Mouse (Mus musculus) heart, embryonic 14.5 days (tissue): ENCODE results near the gene Kntc1. TPM values are rescaled to one million over a fixed set of nuclear protein-coding genes. Genes with fewer than 3 reads are reported as not detected.

ENCODE experiments used
- ATAC-seq: fragments of 200-750 bp; cut with Nextera tagmentation; 2 replicates; pipeline ENCODE4 v1.8.0; 2017; ENCODE audit warnings: low read depth, moderate TSS enrichment; ENCODE audit not compliant: insufficient number of reproducible peaks, insufficient read depth, low FRiP score
- H3K27ac ChIP-seq, 2 experiments: fragments of 200-500 bp in 1 of 2; fragments of 300-500 bp in 1 of 2; sonication (generic) in 1 of 2; replicated peaks in 1 of 2; 2 replicates each; pipeline ENCODE4 v1.5.1; 2012 to 2014; ENCODE audit warnings: low read depth in 2 of 2, low read length in 2 of 2, control low read depth in 1 of 2, mild to moderate bottlenecking in 1 of 2, mixed read lengths in 1 of 2; ENCODE audit not compliant: control insufficient read depth in 1 of 2, insufficient read depth in 1 of 2
- H3K27me3 ChIP-seq: fragments of 300-500 bp; sonication (generic); 2 replicates; pipeline ENCODE4 v1.6.1; 2014; ENCODE audit warnings: mild to moderate bottlenecking, low read length, control low read depth; ENCODE audit not compliant: control insufficient read depth, insufficient read depth
- H3K36me3 ChIP-seq: fragments of 300-500 bp; sonication (generic); 2 replicates; pipeline ENCODE4 v1.6.1; 2014; ENCODE audit warnings: mild to moderate bottlenecking, control low read depth, low read length, mixed read lengths; ENCODE audit not compliant: control insufficient read depth, insufficient read depth
- H3K4me1 ChIP-seq, 2 experiments: fragments of 200-500 bp in 1 of 2; fragments of 300-500 bp in 1 of 2; sonication (generic) in 1 of 2; 2 replicates each; pipeline ENCODE4 v1.6.1; 2012 to 2014; ENCODE audit warnings: low read length in 2 of 2, control low read depth in 1 of 2, mixed read lengths in 1 of 2; ENCODE audit not compliant: control insufficient read depth in 2 of 2, insufficient read depth in 2 of 2
- H3K4me2 ChIP-seq: fragments of 300-500 bp; sonication (generic); 2 replicates; pipeline ENCODE4 v1.6.1; 2014; ENCODE audit warnings: mild to moderate bottlenecking, low read length
- H3K4me3 ChIP-seq, 2 experiments: fragments of 200-500 bp in 1 of 2; fragments of 300-500 bp in 1 of 2; sonication (generic) in 1 of 2; 2 replicates each; pipeline ENCODE4 v1.5.1; 2012 to 2014; ENCODE audit warnings: low read length in 2 of 2, mild to moderate bottlenecking in 2 of 2, control low read depth in 1 of 2, low read depth in 1 of 2, moderate library complexity in 1 of 2; ENCODE audit not compliant: control insufficient read depth in 1 of 2, insufficient read depth in 1 of 2
- H3K9ac ChIP-seq: fragments of 300-500 bp; sonication (generic); 2 replicates; pipeline ENCODE4 v1.6.1; 2014; ENCODE audit warnings: mild to moderate bottlenecking, low read length
- H3K9me3 ChIP-seq: fragments of 300-500 bp; sonication (generic); 2 replicates; pipeline ENCODE4 v1.6.1; 2016; ENCODE audit warnings: low read length, control low read depth; ENCODE audit not compliant: control insufficient read depth
- WGBS: fragments of 180-500 bp; shearing (Covaris S2); extraction: QIAGEN DNeasy Blood & Tissue Kit; methylation state at CpG from one replicate; pipeline ENCODE4 v1.1.7; 2014; 5-methylcytosine and 5-hydroxymethylcytosine counted together
- polyA plus RNA-seq: library from polyadenylated mRNA; unstranded; fragments of >200 nt; fragmentation: Nextera tagmentation; extraction: Ambion mirVana; gene quantifications from 2 replicates; pipeline ENCODE4 v1.2.1, GENCODE M21; 2014

Gene Kntc1
- polyA plus RNA-seq, 1 experiment from 2014 or later: 19.4 TPM

GRCm38 (mm10) chr5:123816891-123817290 is 67.4 kb downstream of the Kntc1 start:
- no peak for ATAC-seq
- Histone ChIP-seq H3K9ac (no peak overlapping the region), H3K4me3 (no peak overlapping the region), H3K27me3 (no peaks in the 10 kb centered on the region), H3K4me2 (no peak overlapping the region), H3K4me1 (no peaks in the 10 kb centered on the region), H3K27ac (no peak overlapping the region), H3K36me3 (peaks cover 67% of the 10 kb centered on the region), H3K9me3 (no peaks in the 10 kb centered on the region)
- WGBS: 84% methylated on average over 7 of the region's 7 CpGs

- Histone ChIP-seq H3K9ac (no peak overlapping the region), H3K36me3 (peaks cover 59% of the 10 kb centered on the region), H3K27me3 (no peaks in the 10 kb centered on the region), H3K4me1 (no peaks in the 10 kb centered on the region), H3K4me3 (no peak overlapping the region), H3K4me2 (no peak overlapping the region), H3K27ac (no peak overlapping the region), H3K9me3 (no peaks in the 10 kb centered on the region)
- WGBS: 94% methylated on average over 19 of the region's 19 CpGs
- no peak for ATAC-seq
Measured at GRCm38 (mm10) chr5:123818941-123819577, 69.5 kb downstream of the Kntc1 start.

GRCm38 (mm10) chr5:123820501-123821263 is 71.2 kb downstream of the Kntc1 start:
- Histone ChIP-seq H3K27me3 (no peaks in the 10 kb centered on the region), H3K9ac (no peak overlapping the region), H3K27ac (no peak overlapping the region), H3K36me3 (peaks cover 49% of the 10 kb centered on the region), H3K9me3 (no peaks in the 10 kb centered on the region), H3K4me3 (no peak overlapping the region), H3K4me1 (no peaks in the 10 kb centered on the region), H3K4me2 (no peak overlapping the region)
- WGBS: 81% methylated on average over 9 of the region's 9 CpGs
- ATAC-seq: no peak

GRCm38 (mm10) chr5:123821264-123821571 is 71.7 kb downstream of the Kntc1 start:
- 90% methylated on average over 3 of the region's 3 CpGs for WGBS

DNA sequence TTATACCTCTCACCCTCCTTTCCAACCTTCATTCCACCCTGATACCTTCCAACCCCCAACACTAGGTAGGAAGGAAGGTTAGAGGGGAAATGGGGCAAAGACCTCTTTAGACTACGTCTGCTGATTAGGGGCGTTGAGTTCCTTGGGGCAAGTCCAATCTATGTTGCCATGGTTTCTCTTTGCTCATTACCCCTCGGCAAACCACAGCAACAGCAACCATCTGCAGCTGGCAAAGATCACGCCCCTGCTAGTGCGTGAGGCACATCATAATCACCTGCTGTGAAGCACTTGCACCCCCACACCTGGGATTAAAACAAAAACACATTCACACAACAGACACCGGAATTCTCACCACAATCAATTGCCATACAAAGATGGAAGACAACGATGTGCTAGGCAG is 73.2 kb downstream of the Kntc1 start:
- Histone ChIP-seq H3K4me2 (no peak overlapping the region), H3K36me3 (peaks cover 42% of the 10 kb centered on the region), H3K9me3 (no peaks in the 10 kb centered on the region), H3K27ac (no peak overlapping the region), H3K4me3 (no peak overlapping the region), H3K9ac (no peak overlapping the region), H3K4me1 (no peaks in the 10 kb centered on the region), H3K27me3 (no peaks in the 10 kb centered on the region)
- 71% methylated on average over 7 of the region's 7 CpGs for WGBS
- no peak for ATAC-seq

More at GRCm38 (mm10) chr5:123821264-123821571, 71.7 kb downstream of the Kntc1 start:
- Histone ChIP-seq H3K27me3 (no peaks in the 10 kb centered on the region), H3K9ac (no peak overlapping the region), H3K36me3 (peaks cover 49% of the 10 kb centered on the region), H3K4me1 (no peaks in the 10 kb centered on the region), H3K27ac (no peak overlapping the region), H3K9me3 (no peaks in the 10 kb centered on the region), H3K4me2 (no peak overlapping the region), H3K4me3 (no peak overlapping the region)
- ATAC-seq: no peak

- no peak overlapping the region for H3K4me3 ChIP-seq
- no peak overlapping the region for H3K27ac ChIP-seq
- no peak overlapping the region for H3K4me2 ChIP-seq
- WGBS: 63% methylated on average over 6 of the region's 6 CpGs
- no peak overlapping the region for H3K9ac ChIP-seq
- no peaks in the 10 kb centered on the region for H3K27me3 ChIP-seq
- no peaks in the 10 kb centered on the region for H3K9me3 ChIP-seq
- no peaks in the 10 kb centered on the region for H3K4me1 ChIP-seq
- no peak for ATAC-seq
- H3K36me3 ChIP-seq: peaks cover 4% of the 10 kb centered on the region; the same call in 1 of the 2 replicates
Measured at GRCm38 (mm10) chr5:123827659-123828091, 78.2 kb downstream of the Kntc1 start.

GRCm38 (mm10) chr5:123832309-123832708 is 82.8 kb downstream of the Kntc1 start:
- H3K9me3 ChIP-seq: no peaks in the 10 kb centered on the region
- no peak overlapping the region for H3K27ac ChIP-seq
- H3K4me2 ChIP-seq: no peak overlapping the region
- 84% methylated on average over 7 of the region's 7 CpGs for WGBS
- no peak overlapping the region for H3K9ac ChIP-seq
- no peaks in the 10 kb centered on the region for H3K27me3 ChIP-seq
- ATAC-seq: no peak
- H3K4me3 ChIP-seq: no peak overlapping the region
- H3K36me3 ChIP-seq: no peaks in the 10 kb centered on the region
- no peaks in the 10 kb centered on the region for H3K4me1 ChIP-seq
